Mouse (Mus musculus): ENCODE data around the gene Wap. TPM values are rescaled to one million over a fixed set of nuclear protein-coding genes. Genes with fewer than 3 reads are reported as not detected.
A peak's percentile ranks its signal among the peaks of the same experiment; 100 is the strongest.

Wap gene
- total and polyA plus RNA-seq, 3 experiments: not detected

GRCm38 (mm10) chr11:6615250-6616205 lies 22.9 kb downstream of the Wap start:
- in situ Hi-C loops (cut with MboI; ENCODE audit: low pct_ligation_motif_present, low pct_unique_long_range_greater_than_20kb, low sequenced_read_pairs) (no loop called here), dilution Hi-C loops (cut with MboI; ENCODE audit: extremely low pct_ligation_motif_present, extremely low pct_unique_long_range_greater_than_20kb, low sequenced_read_pairs) (no loop called here)
- no peaks in the 10 kb centered on the region for H3K27me3 ChIP-seq (replicated peaks)
- H3K4me3 ChIP-seq (replicated peaks in 1 of 3; ENCODE audit: low read depth in 2 of 3, low read length in 2 of 3, poor library complexity in 1 of 3): no peak overlapping the region
- no peaks in the 10 kb centered on the region for H3K4me1 ChIP-seq (ENCODE audit: control insufficient read depth in 1 of 2, insufficient read depth in 2 of 2)
- no peak overlapping the region for H3K9ac ChIP-seq (ENCODE audit: insufficient read depth, low read depth)
- TF ChIP-seq EP300 (IDR thresholded peaks at IDR 0.05; ENCODE audit: low read length) (no peak), POLR2AphosphoS2 (IDR thresholded peaks at IDR 0.05; ENCODE audit: low read depth, low read length) (peak; percentile 97), UBTF (IDR thresholded peaks at IDR 0.05; ENCODE audit: low read depth, low read length) (no peak), POLR2A (IDR thresholded peaks at IDR 0.05; ENCODE audit: low read depth, low read length) (peak; percentile 38), E2F4 (IDR thresholded peaks at IDR 0.05; ENCODE audit: insufficient replicate concordance, low read depth, low read length) (no peak), ZMIZ1 (IDR thresholded peaks at IDR 0.05; ENCODE audit: low read depth, low read length) (no peak)
- no peak overlapping the region for H3K27ac ChIP-seq (ENCODE audit: insufficient read depth, low read depth)
- H3K9me3 ChIP-seq (replicated peaks; ENCODE audit: low read length): no peaks in the 10 kb centered on the region
- no peak overlapping the region for H3K4me2 ChIP-seq (ENCODE audit: insufficient read depth, low read depth, poor library complexity, severe bottlenecking)
- no peak for DNase-seq (ENCODE audit: extremely low read depth)
- no peaks in the 10 kb centered on the region; the same call in 1 of the 2 replicates for H3K79me2 ChIP-seq (replicated peaks; ENCODE audit: control insufficient read depth, extremely low read depth, insufficient read depth, poor library complexity, severe bottlenecking)
- H3K36me3 ChIP-seq (replicated peaks in 1 of 2; ENCODE audit: control insufficient read depth in 1 of 2, insufficient read depth in 1 of 2, low read length in 1 of 2): peaks cover 82 to 95% of the 10 kb centered on the region in 2 experiments

DNA sequence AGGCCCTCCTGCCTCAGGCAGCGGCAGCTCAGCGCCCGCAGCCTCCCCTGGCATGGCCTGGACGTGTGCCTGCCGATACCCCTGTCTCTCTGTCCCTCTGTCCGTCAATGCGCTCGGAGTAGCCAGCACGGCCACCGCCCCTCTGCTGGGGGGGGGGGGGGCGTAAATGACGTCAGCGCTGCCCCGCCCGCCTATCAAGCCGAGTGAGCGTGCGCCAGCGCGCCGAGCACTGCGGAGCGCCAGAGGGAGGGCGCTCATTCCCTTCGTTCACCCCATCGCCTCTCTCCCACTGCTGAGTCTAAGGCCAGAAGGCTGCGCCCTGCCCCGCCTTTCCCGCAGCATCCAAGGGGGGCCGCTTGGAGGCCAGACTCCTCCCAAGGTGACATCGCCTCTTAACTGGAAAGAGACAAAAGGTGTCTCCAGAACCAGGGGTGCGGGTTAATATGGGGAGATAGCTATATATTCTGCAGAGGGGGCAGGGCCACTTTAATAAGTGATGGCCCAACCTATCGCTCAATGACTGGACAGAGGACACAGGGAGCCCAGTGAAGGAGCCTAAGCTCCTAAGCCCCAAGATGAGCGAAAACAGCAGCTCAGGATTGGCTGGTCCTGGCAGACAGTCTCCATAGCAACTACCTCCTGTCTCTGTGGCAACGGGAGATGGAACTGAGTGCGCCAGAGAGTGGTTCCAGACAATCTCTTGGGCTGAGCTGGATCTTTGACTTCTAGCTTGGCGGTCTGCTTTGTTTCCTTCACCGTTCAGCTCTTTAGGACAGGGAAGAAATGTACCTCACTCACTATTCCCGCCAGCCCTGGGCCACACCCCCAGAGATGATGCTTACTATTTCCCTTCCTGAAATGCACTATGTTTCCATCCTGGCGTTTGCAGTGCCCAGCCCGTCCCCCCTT lies 32.7 kb downstream of the Wap start, which contains the start of gene Nacad:
Gene Nacad, minus strand, starts transcription at position 563 of the 909 bp plus-strand sequence.
- DNase-seq (ENCODE audit: extremely low read depth): no peak
- Histone ChIP-seq H3K9me3 (replicated peaks; ENCODE audit: low read length) (no peaks in the 10 kb centered on the region), H3K79me2 (replicated peaks; ENCODE audit: control insufficient read depth, extremely low read depth, insufficient read depth, poor library complexity, severe bottlenecking) (no peaks in the 10 kb centered on the region), H3K9ac (ENCODE audit: insufficient read depth, low read depth) (no peak within 1 kb of the TSS), H3K27ac (ENCODE audit: insufficient read depth, low read depth) (no peak within 1 kb of the TSS), H3K27me3 (replicated peaks) (no peaks in the 10 kb centered on the region), H3K36me3 (replicated peaks in 1 of 2; ENCODE audit: control insufficient read depth in 1 of 2, insufficient read depth in 1 of 2, low read length in 1 of 2) (peaks cover 1 to 19% of the 10 kb centered on the region in 2 experiments), H3K4me2 (ENCODE audit: insufficient read depth, low read depth, poor library complexity, severe bottlenecking) (no peak within 1 kb of the TSS; the same call in 1 of the 2 replicates), H3K4me3 (replicated peaks in 1 of 3; ENCODE audit: low read depth in 2 of 3, low read length in 2 of 3, poor library complexity in 1 of 3) (no peak within 1 kb of the TSS), H3K4me1 (ENCODE audit: control insufficient read depth in 1 of 2, insufficient read depth in 2 of 2) (peaks cover 9 to 11% of the 10 kb centered on the region in 2 experiments; a peak in 3 of 4 replicates)
- TF ChIP-seq NRF1 (IDR thresholded peaks at IDR 0.05; ENCODE audit: low read depth, low read length): peak; percentile 67
- TF ChIP-seq MXI1 (IDR thresholded peaks at IDR 0.05; ENCODE audit: low read depth, low read length): peak; percentile 54; the same call in 1 of the 2 replicates
- TF ChIP-seq GABPA (IDR thresholded peaks at IDR 0.05; ENCODE audit: insufficient replicate concordance, low read depth, low read length): no peak
- in situ Hi-C loops (cut with MboI; ENCODE audit: low pct_ligation_motif_present, low pct_unique_long_range_greater_than_20kb, low sequenced_read_pairs) (no loop called here), dilution Hi-C loops (cut with MboI; ENCODE audit: extremely low pct_ligation_motif_present, extremely low pct_unique_long_range_greater_than_20kb, low sequenced_read_pairs) (no loop called here)

Data from CH12.LX (cell line).